Mouse (Mus musculus): ENCODE measurements around the gene Adgrg1. TPM values are rescaled to one million over a fixed set of nuclear protein-coding genes. Genes with fewer than 3 reads are reported as not detected.

The Adgrg1 gene
- polyA plus RNA-seq, 1 experiment from 2014 or later = 2.7 TPM

GRCm38 (mm10) chr8:94962201-94962600, 12.3 kb upstream of the Adgrg1 start:
- Histone ChIP-seq H3K4me2 (ENCODE audit: low read length) (no peak overlapping the region), H3K4me1 (ENCODE audit: control insufficient read depth in 2 of 2, insufficient read depth in 2 of 2, low read length in 2 of 2) (peaks cover 2 to 6% of the 10 kb centered on the region in 2 experiments; a peak in 2 of 4 replicates), H3K27ac (replicated peaks in 1 of 2; ENCODE audit: control insufficient read depth in 1 of 2, insufficient read depth in 1 of 2, low read depth in 2 of 2, low read length in 2 of 2) (no peak overlapping the region), H3K9me3 (ENCODE audit: control insufficient read depth, low read length) (no peaks in the 10 kb centered on the region), H3K27me3 (ENCODE audit: control insufficient read depth, insufficient read depth, low read length) (no peaks in the 10 kb centered on the region), H3K4me3 (ENCODE audit: control insufficient read depth in 1 of 2, insufficient read depth in 1 of 2, low read depth in 1 of 2, low read length in 2 of 2) (no peak overlapping the region), H3K9ac (ENCODE audit: low read length) (no peak overlapping the region), H3K36me3 (ENCODE audit: control insufficient read depth, insufficient read depth, low read length) (no peaks in the 10 kb centered on the region)
- WGBS = 76% methylated on average over 1 of the region's 1 CpGs
- no peak for ATAC-seq (ENCODE audit: insufficient number of reproducible peaks, insufficient read depth, low FRiP score, low read depth)

GRCm38 (mm10) chr8:94964828-94965227, 9.7 kb upstream of the Adgrg1 start:
- no peaks in the 10 kb centered on the region for H3K36me3 ChIP-seq (ENCODE audit: control insufficient read depth, insufficient read depth, low read length)
- H3K27me3 ChIP-seq (ENCODE audit: control insufficient read depth, insufficient read depth, low read length) = no peaks in the 10 kb centered on the region
- H3K9ac ChIP-seq (ENCODE audit: low read length) = no peak overlapping the region
- no peak for ATAC-seq (ENCODE audit: insufficient number of reproducible peaks, insufficient read depth, low FRiP score, low read depth)
- H3K4me1 ChIP-seq (ENCODE audit: control insufficient read depth in 2 of 2, insufficient read depth in 2 of 2, low read length in 2 of 2) = peaks cover 7 to 9% of the 10 kb centered on the region in 2 experiments; a peak in 3 of 4 replicates
- H3K9me3 ChIP-seq (ENCODE audit: control insufficient read depth, low read length) = no peaks in the 10 kb centered on the region
- H3K4me2 ChIP-seq (ENCODE audit: low read length) = no peak overlapping the region
- WGBS = 15% methylated on average over 10 of the region's 10 CpGs
- no peak overlapping the region for H3K27ac ChIP-seq (replicated peaks in 1 of 2; ENCODE audit: control insufficient read depth in 1 of 2, insufficient read depth in 1 of 2, low read depth in 2 of 2, low read length in 2 of 2)
- H3K4me3 ChIP-seq (ENCODE audit: control insufficient read depth in 1 of 2, insufficient read depth in 1 of 2, low read depth in 1 of 2, low read length in 2 of 2) = no peak overlapping the region

- ATAC-seq (ENCODE audit: insufficient number of reproducible peaks, insufficient read depth, low FRiP score, low read depth) = no peak
- Histone ChIP-seq H3K4me2 (ENCODE audit: low read length) (no peak overlapping the region), H3K4me3 (ENCODE audit: control insufficient read depth in 1 of 2, insufficient read depth in 1 of 2, low read depth in 1 of 2, low read length in 2 of 2) (no peak overlapping the region), H3K27ac (replicated peaks in 1 of 2; ENCODE audit: control insufficient read depth in 1 of 2, insufficient read depth in 1 of 2, low read depth in 2 of 2, low read length in 2 of 2) (no peak overlapping the region), H3K36me3 (ENCODE audit: control insufficient read depth, insufficient read depth, low read length) (no peaks in the 10 kb centered on the region), H3K9me3 (ENCODE audit: control insufficient read depth, low read length) (no peaks in the 10 kb centered on the region), H3K27me3 (ENCODE audit: control insufficient read depth, insufficient read depth, low read length) (no peaks in the 10 kb centered on the region), H3K4me1 (ENCODE audit: control insufficient read depth in 2 of 2, insufficient read depth in 2 of 2, low read length in 2 of 2) (peaks cover 7 to 9% of the 10 kb centered on the region in 2 experiments; a peak in 3 of 4 replicates), H3K9ac (ENCODE audit: low read length) (no peak overlapping the region)
- 24% methylated on average over 7 of the region's 7 CpGs for WGBS
Observed at GRCm38 (mm10) chr8:94966578-94966977, 8.0 kb upstream of the Adgrg1 start.

- no peaks in the 10 kb centered on the region for H3K9me3 ChIP-seq (ENCODE audit: control insufficient read depth, low read length)
- WGBS = 59% methylated on average over 4 of the region's 4 CpGs
- no peak overlapping the region for H3K4me2 ChIP-seq (ENCODE audit: low read length)
- no peak for ATAC-seq (ENCODE audit: insufficient number of reproducible peaks, insufficient read depth, low FRiP score, low read depth)
- no peaks in the 10 kb centered on the region for H3K36me3 ChIP-seq (ENCODE audit: control insufficient read depth, insufficient read depth, low read length)
- no peaks in the 10 kb centered on the region for H3K27me3 ChIP-seq (ENCODE audit: control insufficient read depth, insufficient read depth, low read length)
- H3K9ac ChIP-seq (ENCODE audit: low read length) = no peak overlapping the region
- H3K27ac ChIP-seq (replicated peaks in 1 of 2; ENCODE audit: control insufficient read depth in 1 of 2, insufficient read depth in 1 of 2, low read depth in 2 of 2, low read length in 2 of 2) = no peak overlapping the region
- peaks cover 7 to 9% of the 10 kb centered on the region in 2 experiments; a peak in 3 of 4 replicates for H3K4me1 ChIP-seq (ENCODE audit: control insufficient read depth in 2 of 2, insufficient read depth in 2 of 2, low read length in 2 of 2)
- no peak overlapping the region for H3K4me3 ChIP-seq (ENCODE audit: control insufficient read depth in 1 of 2, insufficient read depth in 1 of 2, low read depth in 1 of 2, low read length in 2 of 2)
Observed at GRCm38 (mm10) chr8:94967071-94967470, 7.5 kb upstream of the Adgrg1 start.

GRCm38 (mm10) chr8:94967554-94967953, 7.0 kb upstream of the Adgrg1 start:
- no peak for ATAC-seq (ENCODE audit: insufficient number of reproducible peaks, insufficient read depth, low FRiP score, low read depth)
- Histone ChIP-seq H3K27ac (replicated peaks in 1 of 2; ENCODE audit: control insufficient read depth in 1 of 2, insufficient read depth in 1 of 2, low read depth in 2 of 2, low read length in 2 of 2) (no peak overlapping the region), H3K9me3 (ENCODE audit: control insufficient read depth, low read length) (no peaks in the 10 kb centered on the region), H3K4me1 (ENCODE audit: control insufficient read depth in 2 of 2, insufficient read depth in 2 of 2, low read length in 2 of 2) (peaks cover 7 to 9% of the 10 kb centered on the region in 2 experiments; a peak in 3 of 4 replicates), H3K4me2 (ENCODE audit: low read length) (no peak overlapping the region), H3K27me3 (ENCODE audit: control insufficient read depth, insufficient read depth, low read length) (no peaks in the 10 kb centered on the region), H3K36me3 (ENCODE audit: control insufficient read depth, insufficient read depth, low read length) (no peaks in the 10 kb centered on the region), H3K4me3 (ENCODE audit: control insufficient read depth in 1 of 2, insufficient read depth in 1 of 2, low read depth in 1 of 2, low read length in 2 of 2) (no peak overlapping the region), H3K9ac (ENCODE audit: low read length) (no peak overlapping the region)
- WGBS = 65% methylated on average over 3 of the region's 3 CpGs

GRCm38 (mm10) chr8:94973270-94973669, 1.3 kb upstream of the Adgrg1 start:
- no peak overlapping the region for H3K27ac ChIP-seq (replicated peaks in 1 of 2; ENCODE audit: control insufficient read depth in 1 of 2, insufficient read depth in 1 of 2, low read depth in 2 of 2, low read length in 2 of 2)
- no peaks in the 10 kb centered on the region for H3K9me3 ChIP-seq (ENCODE audit: control insufficient read depth, low read length)
- H3K4me3 ChIP-seq (ENCODE audit: control insufficient read depth in 1 of 2, insufficient read depth in 1 of 2, low read depth in 1 of 2, low read length in 2 of 2) = no peak overlapping the region
- H3K27me3 ChIP-seq (ENCODE audit: control insufficient read depth, insufficient read depth, low read length) = peaks cover 11% of the 10 kb centered on the region
- H3K36me3 ChIP-seq (ENCODE audit: control insufficient read depth, insufficient read depth, low read length) = no peaks in the 10 kb centered on the region
- ATAC-seq (ENCODE audit: insufficient number of reproducible peaks, insufficient read depth, low FRiP score, low read depth) = no peak
- H3K4me2 ChIP-seq (ENCODE audit: low read length) = no peak overlapping the region
- 85% methylated on average over 9 of the region's 9 CpGs for WGBS
- peaks cover 0 to 10% of the 10 kb centered on the region in 2 experiments; a peak in 1 of 4 replicates for H3K4me1 ChIP-seq (ENCODE audit: control insufficient read depth in 2 of 2, insufficient read depth in 2 of 2, low read length in 2 of 2)
- H3K9ac ChIP-seq (ENCODE audit: low read length) = no peak overlapping the region

- Histone ChIP-seq H3K27me3 (ENCODE audit: control insufficient read depth, insufficient read depth, low read length) (peaks cover 11% of the 10 kb centered on the region), H3K4me1 (ENCODE audit: control insufficient read depth in 2 of 2, insufficient read depth in 2 of 2, low read length in 2 of 2) (peaks cover 0 to 10% of the 10 kb centered on the region in 2 experiments; a peak in 1 of 4 replicates), H3K36me3 (ENCODE audit: control insufficient read depth, insufficient read depth, low read length) (no peaks in the 10 kb centered on the region), H3K4me3 (ENCODE audit: control insufficient read depth in 1 of 2, insufficient read depth in 1 of 2, low read depth in 1 of 2, low read length in 2 of 2) (no peak overlapping the region), H3K27ac (replicated peaks in 1 of 2; ENCODE audit: control insufficient read depth in 1 of 2, insufficient read depth in 1 of 2, low read depth in 2 of 2, low read length in 2 of 2) (no peak overlapping the region), H3K4me2 (ENCODE audit: low read length) (no peak overlapping the region), H3K9ac (ENCODE audit: low read length) (no peak overlapping the region), H3K9me3 (ENCODE audit: control insufficient read depth, low read length) (no peaks in the 10 kb centered on the region)
- ATAC-seq (ENCODE audit: insufficient number of reproducible peaks, insufficient read depth, low FRiP score, low read depth) = no peak
- WGBS = 76% methylated on average over 9 of the region's 9 CpGs
Observed at GRCm38 (mm10) chr8:94973786-94974185, 765 bp upstream of the Adgrg1 start.

Data from heart, embryonic 14.5 days (tissue).